Mouse (Mus musculus): ENCODE data around the gene Svep1.

GRCm38 (mm10) chr4:58097732-58098131 lies 108.9 kb downstream of the Svep1 start:
- TF ChIP-seq CTCF (IDR thresholded peaks at IDR 0.05; ENCODE audit: low read depth, low read length) = no peak
- TF ChIP-seq GATA1 (IDR thresholded peaks at IDR 0.05; ENCODE audit: borderline replicate concordance, low read length) = no peak

Measured in G1E (cell line).